19 mouse cellular contexts compared by ENCODE assay signal in genomic region chr1:160814198-160814597, GRCm38 (mm10).
"Had no signal": no experiment of that assay in that cellular context is flagged by ENCODE, and none has a peak within 500 bp of the region (broad histone marks: within the 10 kb centered on the region; RNA-seq: fewer than 3 reads in every experiment).

No protein-coding gene starts in this region.

- H3K9me3 ChIP-seq: limb, embryonic 10.5 days; limb, embryonic 13.5 days had no signal

- H3K27ac ChIP-seq: limb, embryonic 10.5 days; limb, embryonic 13.5 days; macrophage; stomach, postnatal 0 days had no signal

- H3K36me3 ChIP-seq: limb, embryonic 10.5 days; limb, embryonic 13.5 days had no signal

- H3K9ac ChIP-seq: limb, embryonic 13.5 days; lung, embryonic 14.5 days had no signal

- H3K4me1 ChIP-seq: limb, embryonic 10.5 days; limb, embryonic 13.5 days had no signal

- H3K4me3 ChIP-seq: limb, embryonic 10.5 days; limb, embryonic 13.5 days had no signal

- ATAC-seq: inflammation-experienced regulatory T-cells, adult 6 months; intestine, embryonic 16.5 days; lung, postnatal 0 days had no signal

- DNase-seq: kidney, adult 18-20 months; kidney, adult 9 months; kidney, postnatal 14 days; kidney, postnatal 4 days; lung, embryonic 14.5 days; midbrain, embryonic 14.5 days; right cerebral cortex, adult 18-20 months; right cerebral cortex, postnatal 14 days; right cerebral cortex, postnatal 4 days; thymus, adult 2 months; thymus, postnatal 25 days had no signal

- H3K27me3 ChIP-seq: limb, embryonic 13.5 days had no signal

- H3K4me2 ChIP-seq: limb, embryonic 13.5 days; lung, embryonic 14.5 days; midbrain, embryonic 11.5 days had no signal
